In the genomic region with DNA sequence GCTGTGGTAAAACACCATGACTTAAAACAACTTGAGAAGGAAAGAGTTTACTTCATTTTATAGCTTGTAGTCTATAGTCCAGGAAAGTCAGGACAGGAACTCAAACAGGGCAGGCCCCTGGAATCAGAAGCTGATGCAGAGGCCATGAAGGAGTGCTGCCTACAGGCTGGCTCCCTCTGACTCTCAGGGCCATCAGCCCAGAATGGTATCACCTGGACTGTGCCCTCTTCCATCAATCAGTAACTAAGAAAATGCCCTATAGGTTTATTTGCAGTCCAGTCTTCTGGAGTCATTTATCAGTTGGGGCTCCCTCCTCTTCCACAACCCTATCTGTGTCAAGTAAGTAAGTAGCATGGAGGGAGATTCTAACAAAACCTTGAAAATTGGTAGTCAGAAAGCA, we compare ENCODE assay signal across 17 mouse cellular contexts.
"Had no signal": no experiment of that assay in that cellular context is flagged by ENCODE, and none has a peak within 500 bp of the region (broad histone marks: within the 10 kb centered on the region; RNA-seq: fewer than 3 reads in every experiment).

No protein-coding gene starts in this region.

- H3K27ac ChIP-seq: lung, embryonic 15.5 days; midbrain, embryonic 10.5 days; midbrain, embryonic 12.5 days; neural tube, embryonic 13.5 days; neural tube, embryonic 15.5 days; stomach, embryonic 15.5 days; stomach, postnatal 0 days had no signal

- H3K27me3 ChIP-seq: lung, embryonic 15.5 days; midbrain, embryonic 12.5 days; neural tube, embryonic 13.5 days; neural tube, embryonic 15.5 days; stomach, embryonic 15.5 days had no signal

- H3K4me1 ChIP-seq: lung, embryonic 15.5 days; midbrain, embryonic 10.5 days; midbrain, embryonic 12.5 days; neural tube, embryonic 13.5 days; neural tube, embryonic 15.5 days; stomach, embryonic 15.5 days had no signal

- H3K4me3 ChIP-seq: lung, embryonic 15.5 days; midbrain, embryonic 10.5 days; midbrain, embryonic 12.5 days; myocyte; neural tube, embryonic 13.5 days; neural tube, embryonic 15.5 days; stomach, embryonic 15.5 days had no signal

- H3K4me2 ChIP-seq: lung, embryonic 15.5 days; midbrain, embryonic 12.5 days; neural tube, embryonic 13.5 days; neural tube, embryonic 15.5 days; stomach, embryonic 15.5 days had no signal

- ATAC-seq: midbrain, embryonic 16.5 days had no signal

- H3K9me3 ChIP-seq: lung, embryonic 15.5 days; midbrain, embryonic 10.5 days; midbrain, embryonic 12.5 days; neural tube, embryonic 13.5 days; neural tube, embryonic 15.5 days; stomach, embryonic 15.5 days had no signal

- DNase-seq: lung, adult 2 months; lung, postnatal 10 days; lung, postnatal 4 days; midbrain, embryonic 14.5 days; right cerebral cortex, postnatal 14 days; thymus, adult 2 months; thymus, postnatal 25 days; thymus, postnatal 4 days had no signal

- H3K36me3 ChIP-seq: lung, embryonic 15.5 days; midbrain, embryonic 10.5 days; midbrain, embryonic 12.5 days; neural tube, embryonic 13.5 days; neural tube, embryonic 15.5 days; stomach, embryonic 15.5 days had no signal

- H3K9ac ChIP-seq: lung, embryonic 15.5 days; midbrain, embryonic 12.5 days; neural tube, embryonic 13.5 days; neural tube, embryonic 15.5 days; stomach, embryonic 15.5 days had no signal
